Mouse (Mus musculus) mouse trophoblast stem cell (cell line): ENCODE results near the gene Rac2.

Source experiments
- in situ Hi-C, 2 experiments: fragments of 300-500 bp; cut with MseI, MboI; formaldehyde crosslinking; loops; 2 replicates in 1 of 2; 3 replicates in 1 of 2; pipeline ENCODE4 v1.15.1; 2025

Gene Rac2

GRCm38 (mm10) chr15:78547415-78548335 is 24.9 kb downstream of the Rac2 start:
- in situ Hi-C loops = no loop called here

- in situ Hi-C loops = no loop called here
Measured at GRCm38 (mm10) chr15:78546060-78546459, 26.5 kb downstream of the Rac2 start.

GRCm38 (mm10) chr15:78544561-78545001 is 28.0 kb downstream of the Rac2 start, which contains the start of gene Sstr3:
Gene Sstr3 (minus strand): TSS chr15:78544685.
- in situ Hi-C loops = no loop called here

GRCm38 (mm10) chr15:78544041-78544440 is 28.5 kb downstream of the Rac2 start:
- in situ Hi-C loops = no loop called here

GRCm38 (mm10) chr15:78542767-78543303 is 29.7 kb downstream of the Rac2 start:
- in situ Hi-C loops = no loop called here

- in situ Hi-C loops = no loop called here
Measured at GRCm38 (mm10) chr15:78542098-78542766, 30.4 kb downstream of the Rac2 start.

GRCm38 (mm10) chr15:78541606-78542005 is 31.0 kb downstream of the Rac2 start:
- in situ Hi-C loops = no loop called here

GRCm38 (mm10) chr15:78541036-78541435 is 31.5 kb downstream of the Rac2 start:
- in situ Hi-C loops = no loop called here

GRCm38 (mm10) chr15:78535723-78536421 is 36.7 kb downstream of the Rac2 start:
- in situ Hi-C loops = no loop called here

GRCm38 (mm10) chr15:78533346-78533835 is 39.2 kb downstream of the Rac2 start:
- in situ Hi-C loops = loop anchor here (5.0 kb wide), 1 partner anchor 86 kb away; no protein-coding TSS in a partner anchor

- in situ Hi-C loops = loop anchor here (5.0 kb wide), 1 partner anchor 85 kb away; no protein-coding TSS in a partner anchor
Measured at GRCm38 (mm10) chr15:78532566-78533345, 39.8 kb downstream of the Rac2 start.

- in situ Hi-C loops = loop anchor here (5.0 kb wide), 1 partner anchor 85 kb away; no protein-coding TSS in a partner anchor
Measured at GRCm38 (mm10) chr15:78531901-78532469, 40.6 kb downstream of the Rac2 start.

GRCm38 (mm10) chr15:78531451-78531720 is 41.2 kb downstream of the Rac2 start:
- in situ Hi-C loops = loop anchor here (5.0 kb wide), 1 partner anchor 84 kb away; no protein-coding TSS in a partner anchor

GRCm38 (mm10) chr15:78530671-78531450 is 41.7 kb downstream of the Rac2 start, which contains the start of gene C1qtnf6:
Gene C1qtnf6 (minus strand): TSS chr15:78531416.
- in situ Hi-C loops = loop anchor here (5.0 kb wide), 1 partner anchor 84 kb away; no protein-coding TSS in a partner anchor

GRCm38 (mm10) chr15:78530141-78530540 is 42.4 kb downstream of the Rac2 start:
- in situ Hi-C loops = loop anchor here (5.0 kb wide), 1 partner anchor 83 kb away; no protein-coding TSS in a partner anchor

GRCm38 (mm10) chr15:78529428-78529990 is 43.1 kb downstream of the Rac2 start:
- in situ Hi-C loops = no loop called here

GRCm38 (mm10) chr15:78528726-78529411 is 43.7 kb downstream of the Rac2 start:
- in situ Hi-C loops = no loop called here

- in situ Hi-C loops = no loop called here
Measured at GRCm38 (mm10) chr15:78527973-78528372, 44.6 kb downstream of the Rac2 start.
